Mouse (Mus musculus) inflammation-experienced regulatory T-cells, adult 6 months (primary cell): ENCODE data around the gene Psme1. TPM values are rescaled to one million over a fixed set of nuclear protein-coding genes. Genes with fewer than 3 reads are reported as not detected.
A peak's percentile ranks its signal among the peaks of the same experiment; 100 is the strongest.

Experiments
- ATAC-seq: one replicate; pipeline ENCODE4 v1.8.0; 2017
- polyA plus RNA-seq, 3 experiments: library from polyadenylated mRNA; unstranded; fragments of 100-300 nt; shearing (Covaris generic); gene quantifications; one replicate each; pipeline ENCODE4 v1.2.1; 2017

Psme1 gene
- polyA plus RNA-seq, result 100 to 1,000 TPM; 667 to 812 (median 693) TPM

- peak; percentile 97 for ATAC-seq
Measured at GRCm38 (mm10) chr14:55577871-55578667, at the start of gene Psme1. TSS of gene Psme1 (plus strand) at chr14:55578123.

- ATAC-seq, result no peak
Measured at GRCm38 (mm10) chr14:55536116-55536745, 41.7 kb upstream of the Psme1 start.

- peak; percentile 69 for ATAC-seq
Measured at GRCm38 (mm10) chr14:55540067-55540786, 37.7 kb upstream of the Psme1 start, which contains the start of gene Pck2. TSS of gene Pck2 (plus strand) at chr14:55540266.

- peak; percentile 29 for ATAC-seq
Measured at GRCm38 (mm10) chr14:55540787-55541321, 37.1 kb upstream of the Psme1 start.

- ATAC-seq, result no peak
Measured at GRCm38 (mm10) chr14:55542268-55542667, 35.7 kb upstream of the Psme1 start.

- no peak for ATAC-seq
Measured at GRCm38 (mm10) chr14:55544334-55544733, 33.6 kb upstream of the Psme1 start.

- ATAC-seq, result no peak
Measured at GRCm38 (mm10) chr14:55550191-55550590, 27.7 kb upstream of the Psme1 start.

GRCm38 (mm10) chr14:55551347-55551746, 26.6 kb upstream of the Psme1 start:
- ATAC-seq, result no peak

- no peak for ATAC-seq
Measured at GRCm38 (mm10) chr14:55551794-55552193, 26.1 kb upstream of the Psme1 start.

GRCm38 (mm10) chr14:55554635-55555034, 23.3 kb upstream of the Psme1 start:
- ATAC-seq, result no peak

GRCm38 (mm10) chr14:55555788-55556187, 22.1 kb upstream of the Psme1 start:
- no peak for ATAC-seq

- peak; percentile 19 for ATAC-seq
Measured at GRCm38 (mm10) chr14:55557003-55557402, 20.9 kb upstream of the Psme1 start.

GRCm38 (mm10) chr14:55557587-55557986, 20.3 kb upstream of the Psme1 start:
- ATAC-seq, result no peak

GRCm38 (mm10) chr14:55558740-55559448, 19.0 kb upstream of the Psme1 start:
- no peak for ATAC-seq

- ATAC-seq, result peak; percentile 37
Measured at GRCm38 (mm10) chr14:55559799-55560201, 18.1 kb upstream of the Psme1 start, which contains the start of gene Dcaf11. TSS of gene Dcaf11 (plus strand) at chr14:55560006.

GRCm38 (mm10) chr14:55560202-55561073, 17.5 kb upstream of the Psme1 start, which contains the start of gene A730061H03Rik:
TSS of gene A730061H03Rik (minus strand) at chr14:55560406.
- ATAC-seq, result peak; percentile 86

- no peak for ATAC-seq
Measured at GRCm38 (mm10) chr14:55561860-55562259, 16.1 kb upstream of the Psme1 start.

- no peak for ATAC-seq
Measured at GRCm38 (mm10) chr14:55563249-55563648, 14.7 kb upstream of the Psme1 start.

GRCm38 (mm10) chr14:55565748-55566147, 12.2 kb upstream of the Psme1 start:
- no peak for ATAC-seq

GRCm38 (mm10) chr14:55567496-55567895, 10.4 kb upstream of the Psme1 start:
- no peak for ATAC-seq

GRCm38 (mm10) chr14:55570588-55570987, 7.3 kb upstream of the Psme1 start:
- ATAC-seq, result no peak
